Mouse (Mus musculus) lung, embryonic 14.5 days (tissue): Measurements from ENCODE around the gene Zfp750. TPM values are rescaled to one million over a fixed set of nuclear protein-coding genes. Genes with fewer than 3 reads are reported as not detected.

ENCODE experiments used
- ATAC-seq: fragments of 200-750 bp; cut with Nextera tagmentation; 2 replicates; pipeline ENCODE4 v1.8.0; 2017; ENCODE audit warnings: mild to moderate bottlenecking, moderate TSS enrichment, moderate library complexity; ENCODE audit not compliant: insufficient read depth
- DNase-seq: peaks from one replicate; pipeline ENCODE4 v3.0.0-alpha.2; 2015
- H3K27ac ChIP-seq: fragments of 300-500 bp; sonication (generic); 2 replicates; pipeline ENCODE4 v1.5.1; 2014; ENCODE audit warnings: low read depth, mild to moderate bottlenecking, moderate library complexity
- H3K27me3 ChIP-seq: fragments of 300-500 bp; sonication (generic); 2 replicates; pipeline ENCODE4 v1.6.1; 2014; ENCODE audit warnings: low read length, control low read depth; ENCODE audit not compliant: insufficient read depth
- H3K36me3 ChIP-seq: fragments of 300-500 bp; sonication (generic); 2 replicates; pipeline ENCODE4 v1.6.1; 2014; ENCODE audit warnings: control low read depth; ENCODE audit not compliant: insufficient read depth
- H3K4me1 ChIP-seq: fragments of 300-500 bp; sonication (generic); 2 replicates; pipeline ENCODE4 v1.6.1; 2014; ENCODE audit warnings: antibody characterized with exemption, control low read depth; ENCODE audit not compliant: insufficient read depth
- H3K4me2 ChIP-seq: fragments of 300-500 bp; sonication (generic); 2 replicates; pipeline ENCODE4 v1.6.1; 2014; ENCODE audit warnings: mild to moderate bottlenecking
- H3K4me3 ChIP-seq: fragments of 300-500 bp; sonication (generic); 2 replicates; pipeline ENCODE4 v1.5.1; 2014; ENCODE audit warnings: low read depth, low read length
- H3K9ac ChIP-seq: fragments of 300-500 bp; sonication (generic); 2 replicates; pipeline ENCODE4 v1.6.1; 2014
- H3K9me3 ChIP-seq: fragments of 300-500 bp; sonication (generic); 2 replicates; pipeline ENCODE4 v1.6.1; 2016; ENCODE audit warnings: low read depth, low read length, control low read depth
- CTCF ChIP-seq: IDR thresholded peaks from 2 replicates; pipeline ENCODE4 v1.5.1; 2016; ENCODE audit warnings: antibody characterized with exemption, low read depth
- WGBS: fragments of 180-500 bp; shearing (Covaris S2); extraction: QIAGEN DNeasy Blood & Tissue Kit; methylation state at CpG from one replicate; pipeline ENCODE4 v1.1.7; 2014; 5-methylcytosine and 5-hydroxymethylcytosine counted together
- polyA plus RNA-seq: library from polyadenylated mRNA; unstranded; fragments of >200 nt; fragmentation: Nextera tagmentation; extraction: Ambion mirVana; gene quantifications from 2 replicates; pipeline ENCODE4 v1.2.1, GENCODE M21; 2014

Zfp750 gene
- polyA plus RNA-seq, 1 experiment from 2014 or later, result 0.34 TPM

DNA sequence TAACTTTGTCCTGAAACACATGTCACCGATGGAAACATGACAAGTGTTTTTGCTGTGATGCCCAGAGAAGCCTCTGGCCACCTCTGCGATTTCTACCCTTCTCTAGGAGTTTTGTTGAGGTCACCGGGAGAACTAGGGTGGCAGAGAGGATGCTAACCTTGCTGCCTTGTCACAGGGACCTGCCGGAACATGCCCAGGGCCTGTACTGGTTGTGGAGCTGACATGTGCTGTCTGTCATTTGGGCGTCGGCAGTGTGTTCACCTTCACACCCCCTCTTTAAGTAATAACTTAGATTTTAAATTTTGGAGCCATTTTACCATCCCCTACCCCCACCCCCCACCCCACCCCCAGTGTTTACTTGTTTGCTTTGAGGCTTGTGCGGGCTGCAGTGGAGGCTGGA is 570 bp upstream of the Zfp750 start:
- Histone ChIP-seq H3K36me3 (no peaks in the 10 kb centered on the region), H3K4me2 (no peak overlapping the region), H3K27ac (no peak overlapping the region), H3K4me1 (no peaks in the 10 kb centered on the region), H3K27me3 (no peaks in the 10 kb centered on the region), H3K4me3 (no peak overlapping the region), H3K9ac (no peak overlapping the region), H3K9me3 (no peaks in the 10 kb centered on the region)
- no peak for DNase-seq
- no peak for TF ChIP-seq CTCF
- WGBS, result 75% methylated on average over 7 of the region's 7 CpGs
- ATAC-seq, result no peak

DNA sequence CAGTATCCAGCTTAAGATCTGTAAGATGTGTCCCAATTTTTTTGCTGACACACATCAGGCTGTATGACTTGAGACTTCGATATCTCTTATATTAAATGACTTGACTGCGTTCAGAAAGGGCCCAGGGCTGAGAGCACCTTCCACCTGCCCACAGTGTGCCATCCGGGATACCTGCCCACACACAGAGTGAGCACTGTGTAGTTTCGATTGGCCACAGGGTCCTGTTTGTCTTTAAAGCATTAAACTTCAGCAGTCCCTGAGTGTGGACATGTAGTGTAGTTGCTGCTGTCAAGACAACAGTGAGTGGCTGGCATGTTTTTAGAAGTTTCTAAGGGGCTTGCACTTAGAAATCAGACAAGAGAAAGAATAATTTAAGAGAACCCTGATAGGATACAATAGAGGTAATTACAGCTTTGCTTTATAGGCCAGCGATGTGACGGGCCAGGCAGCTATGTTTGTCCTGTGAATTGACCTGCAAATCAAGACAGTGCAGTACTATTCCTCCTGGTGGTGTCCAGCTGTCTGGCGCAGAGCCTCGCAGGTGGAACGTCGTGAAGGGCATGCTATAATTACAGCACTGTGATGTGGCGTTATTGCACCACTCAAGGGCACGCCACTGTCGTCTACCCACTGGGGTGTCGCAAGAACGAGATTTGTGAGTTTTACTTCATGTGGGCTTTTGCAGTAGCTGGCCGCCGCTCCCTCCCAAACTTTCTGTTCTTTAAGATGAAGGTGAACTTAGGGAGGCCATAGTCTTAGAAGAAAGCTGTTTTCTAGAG is 1.3 kb downstream of the Zfp750 start:
- no peak overlapping the region for H3K4me2 ChIP-seq
- DNase-seq (no peak), ATAC-seq (no peak)
- H3K9ac ChIP-seq, result no peak overlapping the region
- no peaks in the 10 kb centered on the region for H3K4me1 ChIP-seq
- H3K27ac ChIP-seq, result no peak overlapping the region
- H3K4me3 ChIP-seq, result no peak overlapping the region
- H3K27me3 ChIP-seq, result no peaks in the 10 kb centered on the region
- H3K9me3 ChIP-seq, result no peaks in the 10 kb centered on the region
- H3K36me3 ChIP-seq, result 0 out of 2 replicates have a peak, but pooled peaks cover 2% of the 10 kb centered on the region
- no peak for TF ChIP-seq CTCF
- 77% methylated on average over 17 of the region's 17 CpGs for WGBS

DNA sequence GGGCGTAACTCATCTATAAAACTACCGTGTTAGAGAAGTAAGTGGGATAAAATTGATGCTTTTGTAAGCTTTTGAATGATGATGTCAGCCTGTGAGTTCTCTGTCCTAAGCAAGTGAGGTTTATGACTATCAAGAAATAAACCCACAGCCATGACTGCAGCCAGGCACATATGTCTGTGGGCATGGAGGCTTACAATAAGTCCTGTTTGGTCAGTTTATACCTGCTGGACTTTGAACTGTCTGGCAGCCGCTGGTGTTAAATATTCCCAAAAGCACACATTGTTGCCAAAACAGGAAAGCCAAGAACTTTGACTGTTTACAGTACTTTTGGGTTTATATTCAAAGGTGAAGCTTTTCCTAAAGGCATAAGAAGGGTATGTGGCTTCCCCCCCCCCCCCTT is 2.2 kb downstream of the Zfp750 start:
- Histone ChIP-seq H3K4me3 (no peak overlapping the region), H3K4me2 (no peak overlapping the region), H3K9ac (no peak overlapping the region), H3K27me3 (no peaks in the 10 kb centered on the region), H3K36me3 (0 out of 2 replicates have a peak, but pooled peaks cover 2% of the 10 kb centered on the region), H3K4me1 (no peaks in the 10 kb centered on the region), H3K27ac (no peak overlapping the region), H3K9me3 (no peaks in the 10 kb centered on the region)
- TF ChIP-seq CTCF, result no peak
- no peak for DNase-seq
- WGBS, result 87% methylated on average over 3 of the region's 3 CpGs
- no peak for ATAC-seq

DNA sequence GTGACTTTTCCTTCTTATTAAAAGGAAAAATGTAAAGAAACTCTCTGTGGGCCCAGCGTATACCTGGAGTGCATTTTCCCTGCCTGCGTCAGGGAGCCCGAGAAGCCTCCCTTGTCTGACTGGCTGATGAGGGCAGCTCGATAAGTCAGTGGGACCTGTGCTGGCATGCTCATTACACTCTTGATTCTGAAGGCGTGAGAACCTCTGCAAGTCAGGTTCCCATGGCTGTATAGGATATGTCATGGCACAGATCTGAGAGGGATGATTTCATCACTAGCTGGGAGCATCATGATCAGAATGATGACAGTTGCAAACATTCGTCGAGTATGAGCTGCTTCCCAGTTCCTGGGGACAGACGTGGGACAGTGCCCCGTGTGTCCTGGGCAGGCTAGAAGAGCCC is 3.1 kb downstream of the Zfp750 start:
- H3K9me3 ChIP-seq, result no peaks in the 10 kb centered on the region
- H3K36me3 ChIP-seq, result 0 out of 2 replicates have a peak, but pooled peaks cover 2% of the 10 kb centered on the region
- ATAC-seq, result no peak
- no peak overlapping the region for H3K27ac ChIP-seq
- DNase-seq, result no peak
- WGBS, result 82% methylated on average over 9 of the region's 9 CpGs
- TF ChIP-seq CTCF, result no peak
- H3K4me1 ChIP-seq, result no peaks in the 10 kb centered on the region
- H3K4me3 ChIP-seq, result no peak overlapping the region
- H3K4me2 ChIP-seq, result no peak overlapping the region
- no peaks in the 10 kb centered on the region for H3K27me3 ChIP-seq
- no peak overlapping the region for H3K9ac ChIP-seq

DNA sequence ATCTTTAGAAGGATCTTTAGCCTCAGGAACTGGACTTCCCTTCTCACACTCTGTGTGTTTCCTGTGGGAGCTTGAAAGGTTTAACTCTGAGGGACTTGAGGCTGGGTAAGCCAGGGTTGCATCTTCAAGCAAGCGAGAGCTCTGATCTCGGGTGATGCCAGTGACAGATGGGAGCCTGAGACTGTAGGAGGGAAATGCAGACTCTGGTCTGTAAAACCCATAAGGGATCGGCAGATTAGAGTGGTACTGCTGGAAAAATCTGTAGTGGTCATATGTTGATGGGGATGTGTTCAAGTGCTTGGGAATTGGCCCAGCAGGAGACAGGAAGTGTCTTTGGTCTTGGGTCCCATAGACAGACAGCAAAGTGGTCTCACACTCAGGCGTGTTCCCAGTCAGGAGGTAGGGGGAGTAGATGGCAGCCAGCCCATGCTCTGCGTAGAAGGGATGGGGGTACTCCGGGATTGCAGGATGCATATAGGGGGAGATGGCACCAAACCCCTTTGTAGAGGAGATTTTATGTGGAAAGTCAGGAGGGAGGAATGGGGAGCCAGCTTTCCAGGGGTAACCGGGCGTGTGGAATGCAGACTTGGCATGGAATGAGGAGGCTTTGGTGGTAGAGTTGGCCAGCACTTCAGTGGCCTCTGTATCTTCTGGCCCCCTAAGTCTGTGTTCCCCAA is 6.1 kb downstream of the Zfp750 start:
- no peak overlapping the region for H3K9ac ChIP-seq
- H3K27me3 ChIP-seq, result no peaks in the 10 kb centered on the region
- WGBS, result 89% methylated on average over 8 of the region's 8 CpGs
- H3K4me1 ChIP-seq, result no peaks in the 10 kb centered on the region
- H3K36me3 ChIP-seq, result 0 out of 2 replicates have a peak, but pooled peaks cover 2% of the 10 kb centered on the region
- ATAC-seq, result no peak
- no peak overlapping the region for H3K4me3 ChIP-seq
- H3K9me3 ChIP-seq, result no peaks in the 10 kb centered on the region
- H3K27ac ChIP-seq, result no peak overlapping the region
- H3K4me2 ChIP-seq, result no peak overlapping the region
- DNase-seq, result no peak
- TF ChIP-seq CTCF, result no peak

DNA sequence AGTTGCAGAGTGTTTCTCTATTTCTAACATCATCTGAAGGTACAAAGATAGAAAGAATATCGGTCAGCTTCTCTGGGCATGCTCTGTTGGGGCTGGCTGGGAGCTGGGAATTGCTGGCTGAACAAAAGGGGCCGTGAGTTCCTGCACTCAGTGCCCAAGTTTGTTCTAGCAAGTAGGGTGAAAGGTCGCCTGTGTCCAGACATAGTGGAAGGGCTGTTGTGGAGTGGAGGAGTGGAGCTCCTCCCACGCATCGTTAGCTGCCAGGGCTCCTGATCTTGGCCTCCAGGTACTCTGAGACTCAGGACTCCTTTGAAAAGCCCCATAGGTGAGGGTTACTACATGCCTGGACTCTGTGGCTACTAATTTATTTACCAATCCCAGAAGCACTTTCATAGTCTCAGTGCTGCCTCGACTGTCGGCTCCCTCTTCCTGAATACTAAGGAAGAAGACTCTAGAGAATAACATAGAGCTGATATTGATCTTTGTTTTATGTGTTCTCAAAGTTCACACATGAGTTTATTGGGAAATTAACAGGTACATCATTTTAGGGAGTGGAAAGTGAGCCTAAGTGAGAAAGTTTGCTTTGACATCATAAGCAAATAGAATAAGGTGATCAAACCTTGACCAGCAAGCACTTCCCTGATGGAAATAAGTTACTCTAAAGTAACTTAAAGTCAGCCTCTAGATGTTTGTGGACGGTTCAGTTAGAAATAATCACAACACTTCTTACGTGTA is 8.5 kb downstream of the Zfp750 start:
- Histone ChIP-seq H3K4me2 (no peak overlapping the region), H3K9me3 (no peaks in the 10 kb centered on the region), H3K4me1 (no peaks in the 10 kb centered on the region), H3K4me3 (no peak overlapping the region), H3K9ac (no peak overlapping the region), H3K27me3 (no peaks in the 10 kb centered on the region), H3K27ac (no peak overlapping the region), H3K36me3 (0 out of 2 replicates have a peak, but pooled peaks cover 3% of the 10 kb centered on the region)
- TF ChIP-seq CTCF, result no peak
- 60% methylated on average over 9 of the region's 9 CpGs for WGBS
- ATAC-seq (no peak), DNase-seq (no peak)

DNA sequence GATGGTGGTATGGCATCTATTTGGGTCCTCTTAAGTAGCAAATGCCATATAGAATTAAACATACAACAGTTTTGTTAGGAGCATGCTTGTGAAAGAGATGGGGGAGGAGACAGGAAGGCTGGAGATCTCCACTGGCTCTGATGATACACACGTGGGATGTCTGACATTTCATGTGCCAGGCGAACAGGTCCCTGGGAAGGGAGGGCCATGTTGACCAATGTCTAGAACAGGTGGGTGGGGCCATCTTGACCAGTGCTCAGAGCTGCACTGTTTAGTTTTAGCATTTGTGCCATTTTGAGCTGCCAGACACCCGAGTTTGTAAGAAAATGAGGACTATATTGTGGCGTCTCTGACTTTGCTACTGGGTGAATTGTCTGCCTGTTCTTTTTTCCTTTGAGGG is 10.7 kb downstream of the Zfp750 start:
- no peaks in the 10 kb centered on the region for H3K9me3 ChIP-seq
- H3K36me3 ChIP-seq, result peaks cover 4% of the 10 kb centered on the region; the same call in 1 of the 2 replicates
- H3K9ac ChIP-seq, result no peak overlapping the region
- WGBS, result 68% methylated on average over 4 of the region's 4 CpGs
- no peak overlapping the region for H3K27ac ChIP-seq
- no peak overlapping the region for H3K4me2 ChIP-seq
- DNase-seq, result no peak
- H3K4me3 ChIP-seq, result no peak overlapping the region
- H3K27me3 ChIP-seq, result no peaks in the 10 kb centered on the region
- no peaks in the 10 kb centered on the region for H3K4me1 ChIP-seq
- no peak for ATAC-seq
- no peak for TF ChIP-seq CTCF
